Mouse (Mus musculus) liver, embryonic 14.5 days (tissue): ENCODE measurements around the gene Dapl1. TPM values are rescaled to one million over a fixed set of nuclear protein-coding genes. Genes with fewer than 3 reads are reported as not detected.

ENCODE experiments used
- ATAC-seq: fragments of 200-750 bp; cut with Nextera tagmentation; 2 replicates; pipeline ENCODE4 v1.8.0; 2017; ENCODE audit warnings: moderate number of reproducible peaks, mild to moderate bottlenecking, moderate library complexity; ENCODE audit not compliant: insufficient read depth
- DNase-seq, 3 experiments: peaks; one replicate each; pipeline ENCODE4 v3.0.0-alpha.2; 2012 to 2013; ENCODE audit warnings: low read depth in 3 of 3, low spot score in 3 of 3
- H3K27ac ChIP-seq: fragments of 300-500 bp; sonication (generic); 2 replicates; pipeline ENCODE4 v1.5.1; 2014; ENCODE audit warnings: moderate library complexity, mild to moderate bottlenecking, control low read depth, inconsistent platforms
- H3K27me3 ChIP-seq: fragments of 300-500 bp; sonication (generic); 2 replicates; pipeline ENCODE4 v1.6.1; 2014; ENCODE audit warnings: mild to moderate bottlenecking, low read length, moderate library complexity; ENCODE audit not compliant: control insufficient read depth, insufficient read depth
- H3K36me3 ChIP-seq: fragments of 300-500 bp; sonication (generic); replicated peaks from 2 replicates; pipeline ENCODE4 v1.6.1; 2014; ENCODE audit warnings: low read depth; ENCODE audit not compliant: control insufficient read depth, insufficient read depth
- H3K4me1 ChIP-seq, 2 experiments: fragments of 200-500 bp in 1 of 2; fragments of 300-500 bp in 1 of 2; sonication (generic) in 1 of 2; replicated peaks; 2 replicates each; pipeline ENCODE4 v1.6.1; 2012 to 2014; ENCODE audit warnings: antibody characterized with exemption in 1 of 2, inconsistent platforms in 1 of 2, low read length in 1 of 2; ENCODE audit not compliant: control insufficient read depth in 2 of 2, insufficient read depth in 2 of 2
- H3K4me2 ChIP-seq: fragments of 300-500 bp; sonication (generic); 2 replicates; pipeline ENCODE4 v1.6.1; 2014; ENCODE audit warnings: low read depth, mild to moderate bottlenecking, control low read depth, moderate library complexity
- H3K4me3 ChIP-seq, 2 experiments: fragments of 200-500 bp in 1 of 2; fragments of 300-500 bp in 1 of 2; sonication (generic) in 1 of 2; 2 replicates each; pipeline ENCODE4 v1.5.1; 2012 to 2014; ENCODE audit warnings: low read depth in 2 of 2, low read length in 2 of 2, mild to moderate bottlenecking in 2 of 2, control low read depth in 1 of 2, inconsistent platforms in 1 of 2, moderate library complexity in 1 of 2; ENCODE audit not compliant: insufficient read depth in 1 of 2
- H3K9ac ChIP-seq: fragments of 300-500 bp; sonication (generic); replicated peaks from 2 replicates; pipeline ENCODE4 v1.6.1; 2014; ENCODE audit warnings: mild to moderate bottlenecking, control low read depth, moderate library complexity
- H3K9me3 ChIP-seq: fragments of 300-500 bp; sonication (generic); 2 replicates; pipeline ENCODE4 v1.6.1; 2016; ENCODE audit warnings: low read length, mixed read lengths; ENCODE audit not compliant: control insufficient read depth
- CTCF ChIP-seq: IDR thresholded peaks from 2 replicates; pipeline ENCODE4 v1.5.1; 2016; ENCODE audit warnings: antibody characterized with exemption, low read depth, control low read depth
- EP300 ChIP-seq: IDR thresholded peaks from 2 replicates; pipeline ENCODE4 v1.6.1; 2016; ENCODE audit warnings: antibody characterized with exemption, low read depth
- WGBS: fragments of 180-500 bp; shearing (Covaris S2); extraction: QIAGEN DNeasy Blood & Tissue Kit; methylation state at CpG from one replicate; pipeline ENCODE4 v1.1.7; 2014; ENCODE audit not compliant: insufficient replicate concordance; 5-methylcytosine and 5-hydroxymethylcytosine counted together
- polyA plus RNA-seq, 2 experiments: library from polyadenylated mRNA; depleted of rRNA in 1 of 2; stranded (reverse) in 1 of 2; unstranded in 1 of 2; fragments of >200 nt; fragmentation: Nextera tagmentation in 1 of 2; extraction: Ambion mirVana in 1 of 2; gene quantifications; 2 replicates each; pipeline versions ENCODE4 v1.2.1 to v1.2.3; 2012 to 2014

Gene Dapl1
- polyA plus RNA-seq, 2 experiments = not detected

GRCm38 (mm10) chr2:59532999-59533398 lies 48.5 kb downstream of the Dapl1 start:
- no peak overlapping the region for H3K4me2 ChIP-seq
- no peaks in the 10 kb centered on the region for H3K36me3 ChIP-seq
- no peaks in the 10 kb centered on the region for H3K9me3 ChIP-seq
- H3K4me1 ChIP-seq = peaks cover 0 to 3% of the 10 kb centered on the region in 2 experiments; a peak in 1 of 4 replicates
- no peak overlapping the region for H3K4me3 ChIP-seq
- TF ChIP-seq CTCF (no peak), EP300 (no peak)
- DNase-seq (no peak), ATAC-seq (no peak)
- H3K27me3 ChIP-seq = no peaks in the 10 kb centered on the region
- 58% methylated on average over 3 of the region's 3 CpGs for WGBS
- no peak overlapping the region for H3K9ac ChIP-seq
- no peak overlapping the region for H3K27ac ChIP-seq

GRCm38 (mm10) chr2:59533504-59533903 lies 49.1 kb downstream of the Dapl1 start:
- Histone ChIP-seq H3K4me3 (no peak overlapping the region), H3K9ac (no peak overlapping the region), H3K4me2 (no peak overlapping the region), H3K4me1 (peaks cover 0 to 3% of the 10 kb centered on the region in 2 experiments; a peak in 1 of 4 replicates), H3K27ac (no peak overlapping the region), H3K9me3 (no peaks in the 10 kb centered on the region), H3K27me3 (no peaks in the 10 kb centered on the region), H3K36me3 (no peaks in the 10 kb centered on the region)
- 75% methylated on average over 10 of the region's 10 CpGs for WGBS
- TF ChIP-seq CTCF (no peak), EP300 (no peak)
- DNase-seq (no peak), ATAC-seq (no peak)

GRCm38 (mm10) chr2:59533971-59534748 lies 49.7 kb downstream of the Dapl1 start:
- H3K27me3 ChIP-seq = no peaks in the 10 kb centered on the region
- 68% methylated on average over 15 of the region's 15 CpGs for WGBS

GRCm38 (mm10) chr2:59536958-59537357 lies 52.5 kb downstream of the Dapl1 start:
- TF ChIP-seq EP300 (no peak), CTCF (no peak)
- no peak overlapping the region for H3K4me3 ChIP-seq
- 63% methylated on average over 2 of the region's 2 CpGs for WGBS
- no peak overlapping the region for H3K9ac ChIP-seq
- no peaks in the 10 kb centered on the region for H3K4me1 ChIP-seq
- no peak for DNase-seq
- no peaks in the 10 kb centered on the region for H3K9me3 ChIP-seq
- no peaks in the 10 kb centered on the region for H3K27me3 ChIP-seq
- no peaks in the 10 kb centered on the region for H3K36me3 ChIP-seq
- H3K4me2 ChIP-seq = no peak overlapping the region
- ATAC-seq = no peak
- H3K27ac ChIP-seq = no peak overlapping the region

More at GRCm38 (mm10) chr2:59533971-59534748, 49.7 kb downstream of the Dapl1 start:
- no peaks in the 10 kb centered on the region for H3K36me3 ChIP-seq
- H3K4me3 ChIP-seq = no peak overlapping the region
- H3K9ac ChIP-seq = no peak overlapping the region
- no peaks in the 10 kb centered on the region for H3K9me3 ChIP-seq
- no peak for TF ChIP-seq CTCF
- no peak for TF ChIP-seq EP300
- ATAC-seq = no peak
- H3K4me2 ChIP-seq = no peak overlapping the region
- H3K27ac ChIP-seq = no peak overlapping the region
- peaks cover 0 to 3% of the 10 kb centered on the region in 2 experiments; a peak in 1 of 4 replicates for H3K4me1 ChIP-seq
- no peak for DNase-seq

- H3K36me3 ChIP-seq = no peaks in the 10 kb centered on the region
- TF ChIP-seq CTCF (no peak), EP300 (no peak)
- H3K4me3 ChIP-seq = no peak overlapping the region
- no peaks in the 10 kb centered on the region for H3K9me3 ChIP-seq
- 73% methylated on average over 7 of the region's 7 CpGs for WGBS
- no peak overlapping the region for H3K27ac ChIP-seq
- DNase-seq (no peak), ATAC-seq (no peak)
- no peaks in the 10 kb centered on the region for H3K4me1 ChIP-seq
- H3K27me3 ChIP-seq = no peaks in the 10 kb centered on the region
- no peak overlapping the region for H3K9ac ChIP-seq
- H3K4me2 ChIP-seq = no peak overlapping the region
Measured at GRCm38 (mm10) chr2:59538031-59538430, 53.6 kb downstream of the Dapl1 start.
